25 mouse cellular contexts compared by ENCODE assay signal in genomic region chr11:117977694-117978360, GRCm38 (mm10). TPM values are rescaled to one million over a fixed set of nuclear protein-coding genes. Genes with fewer than 3 reads are reported as not detected.
DNase-seq lines count a peak whose midpoint lies in the region; ATAC-seq and TF ChIP-seq lines count a peak whose summit lies in the region.
"Had no signal": no experiment of that assay in that cellular context is flagged by ENCODE, and none has a peak within 500 bp of the region (broad histone marks: within the 10 kb centered on the region; RNA-seq: fewer than 3 reads in every experiment).

No protein-coding gene starts in this region.

- H3K4me3 ChIP-seq in hindbrain, embryonic 10.5 days = no peak overlapping the region
- H3K4me3 ChIP-seq in hindbrain, embryonic 12.5 days = no peak overlapping the region
- H3K4me3 ChIP-seq in CH12.LX (replicated peaks in 1 of 3; ENCODE audit: low read depth in 2 of 3, low read length in 2 of 3, poor library complexity in 1 of 3) (no peak overlapping the region), E14TG2a.4 (replicated peaks; ENCODE audit: low read length) (peak overlapping the region; percentile 35; the same call in 1 of the 2 replicates)
- H3K4me3 ChIP-seq: forebrain, embryonic 13.5 days; limb, embryonic 10.5 days; liver, embryonic 15.5 days; lung, embryonic 15.5 days; midbrain, embryonic 12.5 days; neural tube, embryonic 12.5 days had no signal

- no peak overlapping the region for H3K9ac ChIP-seq in hindbrain, embryonic 12.5 days
- H3K9ac ChIP-seq in CH12.LX (ENCODE audit: insufficient read depth, low read depth) = no peak overlapping the region
- H3K9ac ChIP-seq: forebrain, embryonic 13.5 days; liver, embryonic 15.5 days; lung, embryonic 15.5 days; midbrain, embryonic 12.5 days; neural tube, embryonic 12.5 days had no signal

- peaks cover 14% of the 10 kb centered on the region for H3K27me3 ChIP-seq in hindbrain, embryonic 10.5 days (ENCODE audit: insufficient read depth, poor library complexity, severe bottlenecking)
- H3K27me3 ChIP-seq in hindbrain, embryonic 12.5 days = 0 out of 2 replicates have a peak, but pooled peaks cover 3% of the 10 kb centered on the region
- peaks cover 62% of the 10 kb centered on the region for H3K27me3 ChIP-seq in CH12.LX (replicated peaks)
- no peaks in the 10 kb centered on the region for H3K27me3 ChIP-seq in E14TG2a.4 (ENCODE audit: insufficient read depth, low read length)
- H3K27me3 ChIP-seq: lung, embryonic 15.5 days; neural tube, embryonic 12.5 days; Patski had no signal

- no peak overlapping the region for H3K4me2 ChIP-seq in hindbrain, embryonic 12.5 days (replicated peaks)
- H3K4me2 ChIP-seq in CH12.LX (ENCODE audit: insufficient read depth, low read depth, poor library complexity, severe bottlenecking) = no peak overlapping the region
- H3K4me2 ChIP-seq: forebrain, embryonic 13.5 days; liver, embryonic 15.5 days; lung, embryonic 15.5 days; midbrain, embryonic 12.5 days; neural tube, embryonic 12.5 days had no signal

- 56% methylated on average over 5 of the region's 5 CpGs for WGBS in hindbrain, embryonic 10.5 days
- WGBS in hindbrain, embryonic 12.5 days = 46% methylated on average over 4 of the region's 5 CpGs

- ATAC-seq in hindbrain, embryonic 12.5 days (ENCODE audit: low FRiP score) = no peak
- ATAC-seq: forebrain, embryonic 13.5 days; Patski had no signal

- dilution Hi-C loops in CH12.LX (cut with MboI; ENCODE audit: extremely low pct_ligation_motif_present, extremely low pct_unique_long_range_greater_than_20kb, low sequenced_read_pairs) = no loop called here

- H3K79me2 ChIP-seq in CH12.LX (replicated peaks; ENCODE audit: control insufficient read depth, extremely low read depth, insufficient read depth, poor library complexity, severe bottlenecking) = no peaks in the 10 kb centered on the region

- no peak for TF ChIP-seq EP300 in CH12.LX (IDR thresholded peaks at IDR 0.05; ENCODE audit: low read length)

- H3K9me3 ChIP-seq in hindbrain, embryonic 10.5 days = no peaks in the 10 kb centered on the region
- H3K9me3 ChIP-seq in hindbrain, embryonic 12.5 days (replicated peaks) = no peaks in the 10 kb centered on the region
- H3K9me3 ChIP-seq in CH12.LX (replicated peaks; ENCODE audit: low read length) (peaks cover 6% of the 10 kb centered on the region), E14TG2a.4 (ENCODE audit: low read length) (no peaks in the 10 kb centered on the region)
- H3K9me3 ChIP-seq: forebrain, embryonic 13.5 days; limb, embryonic 10.5 days; liver, embryonic 15.5 days; lung, embryonic 15.5 days; midbrain, embryonic 12.5 days; neural tube, embryonic 12.5 days had no signal

- peak overlapping the region; percentile 93 for H3K27ac ChIP-seq in hindbrain, embryonic 10.5 days
- no peak overlapping the region for H3K27ac ChIP-seq in hindbrain, embryonic 12.5 days
- H3K27ac ChIP-seq in CH12.LX (ENCODE audit: insufficient read depth, low read depth) = no peak overlapping the region
- H3K27ac ChIP-seq: forebrain, embryonic 13.5 days; kidney, postnatal 0 days; limb, embryonic 10.5 days; liver, embryonic 15.5 days; lung, embryonic 15.5 days; midbrain, embryonic 12.5 days; neural tube, embryonic 12.5 days; stomach, postnatal 0 days had no signal

- in situ Hi-C loops in CH12.LX (cut with MboI; ENCODE audit: low pct_ligation_motif_present, low pct_unique_long_range_greater_than_20kb, low sequenced_read_pairs) = no loop called here

- no peaks in the 10 kb centered on the region for H3K36me3 ChIP-seq in hindbrain, embryonic 10.5 days
- no peaks in the 10 kb centered on the region for H3K36me3 ChIP-seq in hindbrain, embryonic 12.5 days
- H3K36me3 ChIP-seq in CH12.LX (replicated peaks in 1 of 2; ENCODE audit: control insufficient read depth in 1 of 2, insufficient read depth in 1 of 2, low read length in 1 of 2) = no peaks in the 10 kb centered on the region
- H3K36me3 ChIP-seq in E14TG2a.4 (ENCODE audit: insufficient read depth, low read length) = no peaks in the 10 kb centered on the region
- H3K36me3 ChIP-seq: limb, embryonic 10.5 days; liver, embryonic 15.5 days; lung, embryonic 15.5 days; midbrain, embryonic 12.5 days; neural tube, embryonic 12.5 days had no signal

- DNase-seq in hindbrain, embryonic 10.5 days (ENCODE audit: low spot score) = peak; percentile 21
- DNase-seq in CH12.LX (ENCODE audit: extremely low read depth) = no peak
- DNase-seq in mesoderm, embryonic 11.5 days (ENCODE audit: low read depth, low spot score) = peak; percentile 41
- no peak for DNase-seq in right cerebral cortex, adult 2 months (ENCODE audit: low spot score in 2 of 2)
- no peak for DNase-seq in lung, postnatal 14 days
- DNase-seq: cerebellum, adult 11-12 months; cerebellum, postnatal 25 days; gastrocnemius, postnatal 36 days; heart, postnatal 4 days; kidney, adult 18-20 months; liver; lung, postnatal 4 days; thymus, adult 2 months; thymus, postnatal 4 days had no signal

- TF ChIP-seq RAD21 in CH12.LX (IDR thresholded peaks at IDR 0.05; ENCODE audit: low read depth, low read length) = no peak

- peaks cover 63% of the 10 kb centered on the region for H3K4me1 ChIP-seq in hindbrain, embryonic 10.5 days (replicated peaks)
- H3K4me1 ChIP-seq in hindbrain, embryonic 12.5 days = peaks cover 26% of the 10 kb centered on the region
- H3K4me1 ChIP-seq in CH12.LX (ENCODE audit: control insufficient read depth in 1 of 2, insufficient read depth in 2 of 2) (peaks cover 28 to 48% of the 10 kb centered on the region in 2 experiments), E14TG2a.4 (replicated peaks; ENCODE audit: low read depth, low read length) (peaks cover 94% of the 10 kb centered on the region)

- TF ChIP-seq POLR2A in CH12.LX (IDR thresholded peaks at IDR 0.05; ENCODE audit: low read depth, low read length) = no peak

- TF ChIP-seq CTCF in CH12.LX (conservative IDR thresholded peaks at IDR 0.05 in 1 of 2, IDR thresholded peaks at IDR 0.05 in 1 of 2; ENCODE audit: low read depth in 2 of 2, low read length in 2 of 2) (no peak), E14TG2a.4 (conservative IDR thresholded peaks at IDR 0.05; ENCODE audit: low read length) (no peak)

TF ChIP-seq in CH12.LX, 34 proteins besides CTCF, POLR2A, EP300 and RAD21:
- peak; percentile 81 for TF ChIP-seq ZNF384 (IDR thresholded peaks at IDR 0.05; ENCODE audit: low read depth, low read length)
- no peak for TF ChIP-seq BHLHE40 (IDR thresholded peaks at IDR 0.05; ENCODE audit: low read depth, low read length)
- no peak for TF ChIP-seq JUN (IDR thresholded peaks at IDR 0.05; ENCODE audit: insufficient read depth, low read depth, low read length)
- no peak for TF ChIP-seq KAT2A (IDR thresholded peaks at IDR 0.05; ENCODE audit: insufficient replicate concordance, low read length)

RNA-seq across cellular contexts. Expression of gene Socs3, which starts 8.0 kb away (rescaled TPM):
- polyA plus RNA-seq in hindbrain, embryonic 10.5 days (2016; fragmentation: Nextera tagmentation; extraction: Ambion mirVana) = 12.5 and 14.2 TPM in 2 replicates
- 10.4 and 11.8 TPM in 2 replicates for polyA plus RNA-seq in hindbrain, embryonic 12.5 days (2016; fragmentation: Nextera tagmentation; extraction: Ambion mirVana)
- total RNA-seq in CH12.LX (2012; rRNA removed) (2.5 and 4.7 TPM in 2 replicates), CH12.LX (2014; rRNA removed) (1.1 and 1.2 TPM in 2 replicates)
- 0.83 and 1.1 TPM in 2 replicates for polyA plus RNA-seq in CH12.LX (2012; ENCODE audit: insufficient read length, low read depth)

RNA-seq across cellular contexts. Expression of gene Pgs1, which starts 8.3 kb away (rescaled TPM):
- 46.2 and 51.9 TPM in 2 replicates for polyA plus RNA-seq in hindbrain, embryonic 10.5 days (2016; fragmentation: Nextera tagmentation; extraction: Ambion mirVana)
- 41.8 and 46.7 TPM in 2 replicates for polyA plus RNA-seq in hindbrain, embryonic 12.5 days (2016; fragmentation: Nextera tagmentation; extraction: Ambion mirVana)
- 60.5 and 64.5 TPM in 2 replicates for total RNA-seq in CH12.LX (2012; rRNA removed)
- 38.1 and 39.8 TPM in 2 replicates for total RNA-seq in CH12.LX (2014; rRNA removed)
- 50.4 and 50.8 TPM in 2 replicates for polyA plus RNA-seq in CH12.LX (2012; ENCODE audit: insufficient read length, low read depth)

Comparison
In these comparisons a context has a peak if more than half of its experiments do, and no peak if none do; other contexts are left out.
1. DNase-seq: peak in hindbrain, embryonic 10.5 days (single experiment) and mesoderm, embryonic 11.5 days (single experiment); none in CH12.LX (single experiment), right cerebral cortex, adult 2 months (0 of 2) and lung, postnatal 14 days (single experiment).